Mouse (Mus musculus): ENCODE results near the gene Gm12216. TPM values are rescaled to one million over a fixed set of nuclear protein-coding genes. Genes with fewer than 3 reads are reported as not detected.

Gm12216 gene
- polyA plus RNA-seq, 1 experiment from 2014 or later, result 1.2 TPM

DNA sequence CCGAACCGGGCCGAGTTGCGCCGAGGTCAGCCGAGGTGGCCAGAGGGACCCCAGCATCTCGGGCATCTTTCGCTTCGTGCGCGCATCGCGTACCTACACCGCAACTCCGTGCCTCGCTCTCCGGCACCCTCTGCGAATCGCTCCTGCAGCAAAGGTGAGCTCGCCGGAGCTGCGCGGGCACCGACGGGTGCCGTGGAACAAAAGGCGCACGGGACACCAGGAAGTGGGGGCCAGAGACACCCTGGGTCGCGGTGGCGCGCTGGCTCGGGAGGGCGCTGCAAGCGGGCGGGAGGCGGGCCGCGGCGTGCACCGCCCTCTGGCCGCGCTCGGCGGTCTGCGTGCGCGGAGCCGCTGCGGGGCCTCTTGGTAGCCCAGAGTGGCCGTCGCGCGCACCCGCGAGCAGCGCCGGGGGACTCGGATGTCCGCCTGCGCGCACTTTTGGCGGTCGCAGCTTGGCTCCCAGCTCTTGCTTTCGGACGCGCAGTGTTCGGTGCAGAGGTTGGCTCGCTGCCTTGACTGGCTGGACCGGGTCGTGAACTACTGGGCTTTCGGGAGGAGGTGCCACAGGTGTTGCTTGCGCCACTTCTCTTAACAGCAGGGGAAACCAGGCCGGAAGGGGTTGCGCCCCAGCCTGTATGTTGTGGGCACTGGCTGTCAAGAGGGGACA lies 88.8 kb downstream of the Gm12216 start:
- peak overlapping the region; percentile 88 for H3K9ac ChIP-seq

DNA sequence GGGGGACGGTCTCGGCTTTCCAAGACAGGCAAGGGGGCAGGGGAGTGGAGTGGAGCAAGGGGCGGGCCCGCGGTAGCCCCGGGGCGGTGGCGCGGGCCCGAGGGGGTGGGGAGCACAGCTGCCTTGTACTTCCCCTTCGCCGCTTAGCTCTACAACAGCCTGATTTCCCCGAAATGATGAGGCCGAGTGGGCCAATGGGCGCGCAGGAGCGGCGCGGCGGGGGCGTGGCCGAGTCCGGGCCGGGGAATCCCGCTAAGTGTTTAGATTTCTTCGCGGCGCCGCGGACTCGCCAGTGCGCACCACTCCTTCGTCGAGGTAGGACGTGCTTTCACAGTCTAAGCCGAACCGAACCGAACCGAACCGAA lies 89.3 kb downstream of the Gm12216 start, which contains the start of gene Irf1:
Gene Irf1 (plus strand): TSS at position 255 of the 365 bp plus-strand sequence.
- peaks cover 15% of the 10 kb centered on the region for H3K36me3 ChIP-seq
- H3K4me1 ChIP-seq (replicated peaks), result peaks cover 19% of the 10 kb centered on the region
- H3K4me2 ChIP-seq (replicated peaks), result peak within 1 kb of the TSS; percentile 75
- peak within 1 kb of the TSS; percentile 89 for H3K4me3 ChIP-seq (replicated peaks)
- H3K9ac ChIP-seq, result peak within 1 kb of the TSS; percentile 88
- no peaks in the 10 kb centered on the region for H3K9me3 ChIP-seq
- peak within 1 kb of the TSS; percentile 89 for H3K27ac ChIP-seq
- no peaks in the 10 kb centered on the region for H3K27me3 ChIP-seq (replicated peaks)
- peak; percentile 94 for ATAC-seq
- WGBS, result under 1% methylated on average over 40 of the region's 40 CpGs

More for the DNA sequence above, 88.8 kb downstream of the Gm12216 start:
- H3K36me3 ChIP-seq, result peaks cover 20% of the 10 kb centered on the region
- H3K27ac ChIP-seq, result peak overlapping the region; percentile 89
- ATAC-seq, result peak; percentile 86
- no peaks in the 10 kb centered on the region for H3K9me3 ChIP-seq
- H3K4me1 ChIP-seq (replicated peaks), result peaks cover 17% of the 10 kb centered on the region
- peak overlapping the region; percentile 89 for H3K4me3 ChIP-seq (replicated peaks)
- peak overlapping the region; percentile 75 for H3K4me2 ChIP-seq (replicated peaks)
- WGBS, result under 1% methylated on average over 73 of the region's 75 CpGs
- no peaks in the 10 kb centered on the region for H3K27me3 ChIP-seq (replicated peaks)

DNA sequence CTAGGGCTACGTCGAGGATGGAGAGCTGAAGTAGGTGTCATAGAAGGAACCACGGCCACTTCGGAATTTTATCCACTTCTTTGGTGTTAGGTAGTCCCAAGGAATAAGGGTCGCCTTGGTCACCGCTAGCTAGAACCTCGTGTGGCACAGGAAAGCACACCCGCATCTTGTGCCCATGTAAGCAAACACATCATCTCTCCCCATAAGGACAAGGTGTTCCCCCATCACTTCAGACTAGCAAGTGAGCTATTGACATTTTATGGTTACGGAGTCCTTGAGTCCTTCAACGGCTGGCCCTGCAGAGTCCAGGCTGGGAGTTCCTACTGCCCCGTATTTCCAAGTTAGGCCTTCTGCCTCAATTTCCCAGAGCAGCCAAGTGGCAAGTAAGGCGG lies 89.9 kb downstream of the Gm12216 start:
- 0 out of 2 replicates have a peak overlapping the region, but pooled peaks have one; percentile 20 for H3K27ac ChIP-seq
- H3K36me3 ChIP-seq, result peaks cover 10% of the 10 kb centered on the region
- peak overlapping the region; percentile 75 for H3K4me2 ChIP-seq (replicated peaks)
- H3K27me3 ChIP-seq (replicated peaks), result no peaks in the 10 kb centered on the region
- WGBS, result 56% methylated on average over 12 of the region's 12 CpGs
- peak overlapping the region; percentile 89 for H3K4me3 ChIP-seq (replicated peaks)
- peaks cover 25% of the 10 kb centered on the region for H3K4me1 ChIP-seq (replicated peaks)
- peak overlapping the region; percentile 88; the same call in 1 of the 2 replicates for H3K9ac ChIP-seq
- no peaks in the 10 kb centered on the region for H3K9me3 ChIP-seq
- no peak for ATAC-seq

DNA sequence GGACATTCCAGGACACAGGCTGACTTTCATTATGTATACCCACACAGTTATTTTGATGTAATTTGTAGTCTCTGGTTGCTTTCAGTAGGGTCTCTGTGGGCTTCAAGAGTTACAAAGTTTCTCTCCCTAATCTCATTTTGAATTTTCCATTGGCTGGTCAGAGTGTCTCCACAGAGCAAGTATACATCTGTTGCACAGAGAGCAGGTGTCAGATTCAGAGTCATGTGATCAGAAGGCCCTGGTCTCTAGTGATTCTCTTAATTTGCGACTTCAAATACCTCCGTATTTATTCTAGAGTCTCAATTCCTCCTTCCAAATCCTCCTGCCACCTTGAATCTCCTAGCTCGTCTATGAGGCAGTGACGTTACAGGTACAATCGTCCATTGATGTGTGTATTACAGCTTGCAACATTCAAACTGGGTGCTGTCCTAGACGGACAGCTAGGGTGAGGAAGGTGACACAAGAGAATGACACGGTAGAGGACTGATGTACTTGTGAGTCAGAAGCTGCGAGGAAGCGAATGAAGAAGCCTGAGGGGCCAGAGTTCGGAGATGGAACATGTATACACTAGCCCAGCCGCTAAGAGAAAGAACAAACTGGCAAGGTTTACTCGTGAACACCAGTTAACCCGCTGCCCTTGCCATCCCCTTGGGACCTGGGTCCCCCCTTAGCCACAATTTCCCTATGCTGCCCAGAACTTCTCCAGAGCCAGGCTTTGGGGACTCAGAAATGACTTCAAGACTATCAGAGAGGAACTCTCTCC lies 90.5 kb downstream of the Gm12216 start:
- Histone ChIP-seq H3K4me3 (replicated peaks) (no peak overlapping the region), H3K27ac (no peak overlapping the region), H3K9ac (no peak overlapping the region), H3K27me3 (replicated peaks) (no peaks in the 10 kb centered on the region), H3K9me3 (no peaks in the 10 kb centered on the region), H3K4me1 (replicated peaks) (peaks cover 30% of the 10 kb centered on the region), H3K4me2 (replicated peaks) (peak overlapping the region; percentile 75; the same call in 1 of the 2 replicates), H3K36me3 (peaks cover 5% of the 10 kb centered on the region)
- WGBS, result 78% methylated on average over 13 of the region's 13 CpGs
- no peak for ATAC-seq

DNA sequence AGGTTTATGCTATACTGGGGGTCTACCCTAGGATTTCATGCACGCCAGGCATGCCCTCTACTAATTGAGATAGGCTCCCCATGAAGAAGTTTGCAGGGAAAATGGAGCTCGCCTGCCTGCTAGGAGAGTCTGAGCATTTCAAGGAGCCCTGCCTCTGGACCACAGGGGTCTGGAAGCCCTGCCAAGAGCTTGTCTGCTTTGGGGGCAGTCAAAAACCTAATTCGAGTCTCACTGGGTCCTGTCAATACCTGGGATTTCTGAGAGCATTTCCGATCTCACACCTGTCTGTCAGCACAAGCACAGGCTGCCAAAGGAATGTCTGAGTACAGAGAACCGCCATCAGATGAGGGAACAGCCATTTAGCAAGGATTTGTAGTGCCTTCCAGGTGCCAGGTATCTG lies 94.5 kb downstream of the Gm12216 start:
- H3K27ac ChIP-seq, result peak overlapping the region; percentile 98
- H3K36me3 ChIP-seq, result no peaks in the 10 kb centered on the region
- WGBS, result 63% methylated on average over 5 of the region's 5 CpGs
- H3K4me3 ChIP-seq (replicated peaks), result no peak overlapping the region
- peaks cover 54% of the 10 kb centered on the region for H3K4me1 ChIP-seq (replicated peaks)
- no peak overlapping the region for H3K9ac ChIP-seq
- no peaks in the 10 kb centered on the region for H3K27me3 ChIP-seq (replicated peaks)
- no peak overlapping the region for H3K4me2 ChIP-seq (replicated peaks)
- ATAC-seq, result no peak
- no peaks in the 10 kb centered on the region for H3K9me3 ChIP-seq

DNA sequence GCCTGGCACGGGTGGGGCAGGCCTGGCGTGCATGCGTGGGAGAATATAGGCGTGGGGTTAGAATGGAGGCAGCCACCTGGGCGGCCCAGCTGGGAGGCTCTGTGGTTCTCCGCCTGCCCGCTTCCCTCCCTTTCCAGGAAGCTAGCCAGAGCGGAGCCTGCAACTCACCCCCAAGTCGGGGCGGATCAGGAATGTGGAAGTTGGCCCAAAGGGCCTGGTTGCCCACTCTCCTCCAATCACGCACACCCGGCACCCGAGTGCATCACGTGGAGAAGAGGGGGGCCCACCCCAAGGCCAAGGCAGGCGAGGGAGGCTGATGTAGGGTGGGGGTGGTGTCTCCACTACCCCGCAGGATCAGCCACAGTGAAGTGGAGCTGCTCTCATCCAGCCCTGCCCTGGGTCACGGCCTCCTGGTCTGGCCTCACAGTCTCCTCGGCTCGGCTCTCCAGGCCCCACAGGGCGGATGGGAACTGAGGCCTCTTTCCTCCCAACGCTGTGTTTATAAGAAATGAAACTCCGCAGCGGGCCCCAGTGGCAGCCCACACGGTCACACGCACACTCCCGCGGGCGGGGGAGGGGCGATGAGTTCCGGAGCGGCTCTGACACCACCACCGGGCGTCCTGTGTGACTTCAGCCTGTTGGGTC lies 95.4 kb downstream of the Gm12216 start:
- H3K9ac ChIP-seq, result peak overlapping the region; percentile 52
- peak overlapping the region; percentile 31 for H3K4me3 ChIP-seq (replicated peaks)
- peaks cover 60% of the 10 kb centered on the region for H3K4me1 ChIP-seq (replicated peaks)
- WGBS, result 2% methylated on average over 33 of the region's 33 CpGs
- H3K27me3 ChIP-seq (replicated peaks), result no peaks in the 10 kb centered on the region
- no peaks in the 10 kb centered on the region for H3K9me3 ChIP-seq
- H3K36me3 ChIP-seq, result no peaks in the 10 kb centered on the region
- peak overlapping the region; percentile 75 for H3K4me2 ChIP-seq (replicated peaks)
- H3K27ac ChIP-seq, result peak overlapping the region; percentile 98
- peak; percentile 68 for ATAC-seq

DNA sequence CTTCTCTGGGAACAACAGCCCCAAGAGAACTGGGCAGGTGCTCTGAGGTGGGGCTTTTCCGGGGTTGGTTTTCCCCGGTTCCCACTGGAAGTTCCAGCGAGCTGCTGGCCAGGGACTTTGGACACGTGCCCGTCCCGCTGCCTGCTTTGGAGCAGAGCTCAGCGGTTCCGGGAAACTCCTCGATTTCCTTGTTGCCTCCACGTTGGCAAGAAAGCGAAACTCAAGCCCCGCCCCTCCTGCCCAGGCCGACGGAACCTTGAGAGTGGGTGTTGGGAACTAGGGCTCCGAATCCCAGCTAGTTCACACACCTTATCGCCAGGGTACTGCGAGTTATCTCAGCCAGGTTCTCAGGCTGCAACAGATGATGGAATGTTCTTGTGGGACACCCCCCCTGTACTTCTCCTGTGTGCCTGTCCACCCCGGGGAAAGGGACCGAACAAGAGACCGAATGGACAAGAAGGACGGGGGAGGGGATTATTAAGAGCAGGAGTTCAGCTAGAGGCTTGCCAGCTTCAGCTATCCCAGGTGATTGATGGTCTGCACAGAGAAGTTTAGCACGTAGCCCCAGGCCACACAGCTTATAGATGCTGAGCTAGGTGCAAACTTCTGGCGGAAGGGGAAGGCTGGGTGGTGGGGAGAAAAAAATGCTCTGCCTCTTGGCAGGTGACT lies 96.1 kb downstream of the Gm12216 start:
- peak overlapping the region; percentile 52 for H3K9ac ChIP-seq
- ATAC-seq, result peak; percentile 29
- peaks cover 66% of the 10 kb centered on the region for H3K4me1 ChIP-seq (replicated peaks)
- peak overlapping the region; percentile 98 for H3K27ac ChIP-seq
- WGBS, result 4% methylated on average over 23 of the region's 23 CpGs
- no peaks in the 10 kb centered on the region for H3K9me3 ChIP-seq
- peak overlapping the region; percentile 31 for H3K4me3 ChIP-seq (replicated peaks)
- H3K4me2 ChIP-seq (replicated peaks), result peak overlapping the region; percentile 75
- H3K36me3 ChIP-seq, result no peaks in the 10 kb centered on the region
- no peaks in the 10 kb centered on the region for H3K27me3 ChIP-seq (replicated peaks)

DNA sequence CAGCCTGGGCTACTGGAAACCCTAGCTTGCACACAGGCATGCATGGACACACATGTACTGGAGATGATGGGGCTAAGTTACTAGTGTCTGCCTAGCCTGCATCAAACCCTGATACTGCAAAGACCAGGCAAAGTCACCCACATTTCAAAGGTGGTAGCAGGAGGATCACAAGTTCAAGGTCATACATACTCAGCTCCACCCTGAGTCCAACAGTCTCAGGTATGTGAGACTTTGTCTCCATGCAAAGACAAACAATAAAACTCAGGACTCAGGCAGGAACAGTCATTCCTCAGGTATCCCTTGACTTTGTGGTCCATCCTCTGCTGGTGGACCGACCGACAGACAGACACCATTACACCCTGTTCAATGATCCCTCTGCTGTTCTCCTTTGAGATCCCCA lies 96.6 kb downstream of the Gm12216 start:
- peak overlapping the region; percentile 52; the same call in 1 of the 2 replicates for H3K9ac ChIP-seq
- ATAC-seq, result no peak; the same call in none of the 2 replicates

DNA sequence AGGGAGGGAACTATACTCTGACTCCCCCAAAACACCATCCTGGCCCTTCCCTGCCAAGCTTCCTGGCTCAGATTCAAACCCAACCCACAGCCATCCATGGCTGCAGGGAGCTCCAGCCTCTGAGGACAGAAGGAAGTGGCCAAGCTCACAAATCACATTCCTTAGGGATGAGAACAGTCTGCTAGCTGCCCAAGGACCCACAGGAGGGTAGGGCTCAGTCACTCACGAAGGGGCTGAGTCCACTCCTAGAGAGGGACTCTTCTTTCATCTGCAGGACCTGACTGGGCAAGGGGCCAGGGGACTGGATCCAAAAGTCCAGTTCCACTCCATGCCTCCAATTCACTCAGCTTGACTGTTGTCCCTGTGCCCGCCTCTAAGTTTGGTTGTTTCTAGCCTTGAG lies 97.2 kb downstream of the Gm12216 start:
- peak overlapping the region; percentile 75; the same call in 1 of the 2 replicates for H3K4me2 ChIP-seq (replicated peaks)

More for the DNA sequence above, 96.6 kb downstream of the Gm12216 start:
- Histone ChIP-seq H3K4me3 (replicated peaks) (peak overlapping the region; percentile 31), H3K27me3 (replicated peaks) (no peaks in the 10 kb centered on the region), H3K4me2 (replicated peaks) (peak overlapping the region; percentile 75), H3K36me3 (no peaks in the 10 kb centered on the region), H3K27ac (peak overlapping the region; percentile 98), H3K9me3 (no peaks in the 10 kb centered on the region), H3K4me1 (replicated peaks) (peaks cover 66% of the 10 kb centered on the region)
- 35% methylated on average over 2 of the region's 2 CpGs for WGBS

DNA sequence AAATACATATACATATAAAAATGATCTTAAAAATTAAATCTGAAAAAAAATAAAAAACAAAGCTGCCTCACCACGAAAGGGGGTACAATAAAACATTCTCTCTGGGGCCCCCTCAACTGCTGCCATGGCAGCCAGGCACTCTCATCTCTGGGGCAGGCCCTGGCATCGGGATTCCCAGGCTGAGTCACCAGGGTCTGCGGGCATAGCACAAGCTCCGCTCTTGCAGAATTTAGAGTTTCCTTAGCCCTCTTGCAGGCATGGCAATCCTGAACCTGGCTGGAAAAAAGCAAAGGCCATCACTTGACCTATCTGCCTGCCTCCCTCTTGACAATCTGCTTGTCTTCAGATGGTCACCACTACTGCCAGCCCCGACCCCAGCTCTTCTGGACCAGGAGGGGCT lies 97.8 kb downstream of the Gm12216 start:
- H3K9ac ChIP-seq, result no peak overlapping the region
- WGBS, result 69% methylated on average over 5 of the region's 5 CpGs
- H3K27me3 ChIP-seq (replicated peaks), result no peaks in the 10 kb centered on the region
- ATAC-seq, result no peak
- H3K27ac ChIP-seq, result peak overlapping the region; percentile 98
- peaks cover 66% of the 10 kb centered on the region for H3K4me1 ChIP-seq (replicated peaks)
- H3K9me3 ChIP-seq, result no peaks in the 10 kb centered on the region
- no peak overlapping the region for H3K4me2 ChIP-seq (replicated peaks)
- no peaks in the 10 kb centered on the region for H3K36me3 ChIP-seq
- H3K4me3 ChIP-seq (replicated peaks), result no peak overlapping the region

More for the DNA sequence above, 97.2 kb downstream of the Gm12216 start:
- 31% methylated on average over 2 of the region's 2 CpGs for WGBS
- no peak overlapping the region for H3K4me3 ChIP-seq (replicated peaks)
- no peaks in the 10 kb centered on the region for H3K36me3 ChIP-seq
- H3K27ac ChIP-seq, result peak overlapping the region; percentile 98
- no peak for ATAC-seq
- peaks cover 66% of the 10 kb centered on the region for H3K4me1 ChIP-seq (replicated peaks)
- H3K9me3 ChIP-seq, result no peaks in the 10 kb centered on the region
- no peak overlapping the region for H3K9ac ChIP-seq
- H3K27me3 ChIP-seq (replicated peaks), result no peaks in the 10 kb centered on the region

DNA sequence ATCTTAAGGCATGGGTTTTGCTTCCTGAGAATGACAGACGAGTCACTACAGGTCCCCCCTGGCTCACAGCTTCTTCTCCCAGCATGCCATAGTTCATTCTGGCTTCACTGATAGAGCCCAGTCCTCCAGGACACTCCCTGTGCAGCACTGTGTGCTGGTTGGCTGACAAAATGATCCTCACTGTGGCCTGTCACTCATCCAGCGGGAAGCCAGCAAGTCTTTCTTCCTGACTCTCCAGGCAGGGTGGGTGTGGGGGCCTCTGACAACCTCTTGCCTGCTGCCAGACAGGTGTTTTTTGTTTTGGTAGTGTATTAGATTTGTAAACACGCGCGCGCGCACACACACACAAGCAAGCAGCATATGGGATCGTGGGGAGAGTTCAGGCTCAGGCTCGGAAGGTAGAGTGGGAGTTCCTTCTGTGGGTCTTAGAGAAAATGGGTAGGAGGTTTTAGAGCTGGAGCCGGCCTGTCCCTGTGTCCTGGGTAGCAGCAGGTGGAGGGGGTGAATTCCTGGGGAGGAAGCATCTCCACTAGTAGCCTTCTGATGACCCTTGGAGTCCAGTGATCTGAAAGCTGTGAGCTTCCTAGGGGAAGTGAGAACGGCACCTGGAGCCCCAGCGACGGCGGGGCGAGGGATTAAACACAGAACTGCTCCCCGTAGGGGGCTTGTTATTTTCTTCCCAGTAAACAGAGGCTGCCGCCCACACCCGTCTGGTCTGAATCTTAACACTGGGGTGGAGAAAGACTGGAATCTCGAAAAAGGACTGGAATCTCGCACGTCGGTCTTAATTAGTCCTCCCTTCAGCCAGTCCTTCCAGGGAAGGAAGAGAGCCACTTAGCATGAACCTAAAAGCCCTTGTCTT lies 99.3 kb downstream of the Gm12216 start:
- no peak overlapping the region for H3K4me3 ChIP-seq (replicated peaks)
- H3K27ac ChIP-seq, result peak overlapping the region; percentile 82
- H3K9ac ChIP-seq, result 0 out of 2 replicates have a peak overlapping the region, but pooled peaks have one; percentile 3
- H3K4me1 ChIP-seq (replicated peaks), result peaks cover 65% of the 10 kb centered on the region
- H3K27me3 ChIP-seq (replicated peaks), result no peaks in the 10 kb centered on the region
- 21% methylated on average over 22 of the region's 22 CpGs for WGBS
- ATAC-seq, result peak; percentile 47
- no peaks in the 10 kb centered on the region for H3K36me3 ChIP-seq
- no peaks in the 10 kb centered on the region for H3K9me3 ChIP-seq
- peak overlapping the region; percentile 22 for H3K4me2 ChIP-seq (replicated peaks)

Data from intestine, embryonic 15.5 days (tissue).